Mouse (Mus musculus) urinary bladder, postnatal 4 days (tissue): Measurements from ENCODE around the gene Rcan2.

ENCODE experiments used
- DNase-seq, 2 experiments: peaks; one replicate each; pipeline ENCODE4 v3.0.0; 2021 to 2022; ENCODE audit warnings: low spot score in 2 of 2

The Rcan2 gene

GRCm38 (mm10) chr17:44077146-44077842 is 276.1 kb downstream of the Rcan2 start:
- no peak for DNase-seq

DNA sequence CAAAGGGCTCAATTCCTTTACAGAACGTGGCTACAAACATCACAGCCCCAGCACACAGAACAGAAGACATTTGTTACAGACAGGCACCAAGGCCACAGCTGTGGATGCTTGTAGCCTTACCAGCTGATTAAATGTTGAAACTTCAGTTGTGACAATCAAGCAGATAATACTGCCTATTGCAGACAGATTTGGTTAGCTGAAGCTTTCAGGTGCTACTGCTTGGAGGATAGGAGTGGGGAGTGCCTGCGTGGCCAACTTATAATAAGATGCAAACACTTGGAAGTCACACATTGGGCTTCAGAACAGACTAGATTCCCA is 276.7 kb downstream of the Rcan2 start:
- no peak for DNase-seq

DNA sequence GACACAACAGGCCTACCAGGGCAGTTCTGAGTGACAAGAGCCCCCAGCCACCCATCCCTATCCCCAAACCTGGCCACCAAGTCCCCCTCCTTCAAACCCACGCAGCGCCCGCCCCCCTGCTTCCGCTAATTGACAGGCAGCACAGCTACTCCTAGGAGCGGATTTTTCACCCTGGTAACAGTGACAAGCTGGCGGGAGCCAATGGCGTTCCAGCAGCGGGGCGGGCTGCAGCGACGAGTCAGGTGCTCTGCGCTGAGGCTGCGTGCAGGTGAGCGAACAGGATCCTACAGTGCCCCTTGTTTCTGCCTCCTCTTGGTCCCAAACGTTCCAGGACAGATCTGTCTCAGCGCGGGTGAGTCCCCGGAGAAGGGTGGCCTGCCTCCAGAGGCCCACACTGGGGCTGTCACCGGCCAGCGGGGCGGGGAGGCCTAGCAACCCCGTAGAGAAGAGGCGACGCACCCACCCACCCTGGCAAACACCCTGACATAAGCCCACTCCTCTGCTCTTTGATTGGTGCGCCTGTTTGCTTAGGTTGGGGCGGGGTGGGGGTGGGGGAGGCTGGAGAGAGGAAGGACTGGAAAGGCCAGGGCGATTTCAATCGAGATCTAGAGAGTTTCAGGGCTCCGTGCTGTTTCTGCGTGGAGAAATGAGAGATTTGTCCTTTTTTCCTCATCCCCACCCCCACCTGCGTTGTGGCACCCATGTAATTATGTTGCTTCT is 277.6 kb downstream of the Rcan2 start, which contains the start of gene Enpp5:
Gene Enpp5 (plus strand): TSS at position 183 of the 720 bp plus-strand sequence.
- DNase-seq: peak; percentile 68 to 74

GRCm38 (mm10) chr17:44083156-44083555 is 282.0 kb downstream of the Rcan2 start:
- no peak for DNase-seq

DNA sequence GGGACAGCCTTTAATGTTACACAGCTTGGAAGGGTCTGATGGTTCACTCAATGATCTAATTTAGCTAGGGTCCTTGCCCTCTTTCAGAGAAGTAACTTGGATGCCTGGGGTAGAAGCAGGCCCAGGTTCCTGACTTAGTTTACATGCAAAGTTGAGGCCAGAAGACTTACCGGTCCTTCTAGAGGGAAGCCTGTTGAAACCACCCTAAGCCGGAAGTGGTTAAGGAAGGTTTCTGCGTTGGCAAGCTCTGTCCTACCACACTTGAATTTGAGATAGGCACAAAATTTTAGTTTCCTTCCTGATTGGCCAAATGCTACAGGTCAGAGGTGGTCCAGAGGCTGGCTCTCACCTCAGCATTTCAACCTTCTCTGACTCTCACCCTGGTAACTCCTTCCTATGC is 287.1 kb downstream of the Rcan2 start:
- no peak for DNase-seq
